Mouse (Mus musculus) kidney, adult 11 months (tissue): Measurements from ENCODE around the gene Ccdc188.
"Not testable (repeated sequence)": the region's sequence is repeated elsewhere in the genome, so short reads cannot be mapped to it uniquely, and the experiment has no call there.

Experiments used
- DNase-seq: peaks from one replicate; pipeline ENCODE4 v3.0.0; 2022

The Ccdc188 gene

DNA sequence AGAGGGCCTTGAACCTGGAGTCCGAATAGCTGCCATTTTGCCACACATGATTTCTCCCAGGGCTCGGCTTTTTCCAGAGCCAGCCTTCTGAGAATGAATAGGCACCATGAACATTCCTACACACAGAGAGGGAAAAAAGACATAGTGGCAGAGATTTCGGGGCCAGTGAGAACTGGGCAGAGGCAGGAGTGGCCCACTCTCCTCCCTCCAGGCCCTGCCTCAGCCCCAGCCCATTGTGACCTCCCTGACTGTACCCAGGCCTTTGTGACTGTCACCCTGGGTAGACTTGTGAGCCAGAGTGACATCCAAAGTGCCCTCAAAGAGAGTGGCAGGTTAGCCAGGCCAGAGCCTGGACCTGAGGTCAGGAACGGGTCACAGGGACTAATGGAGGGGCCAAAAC, at the start of gene Ccdc188:
Gene Ccdc188, plus strand, starts transcription at position 301 of the 400 bp plus-strand sequence.
- DNase-seq = no peak

DNA sequence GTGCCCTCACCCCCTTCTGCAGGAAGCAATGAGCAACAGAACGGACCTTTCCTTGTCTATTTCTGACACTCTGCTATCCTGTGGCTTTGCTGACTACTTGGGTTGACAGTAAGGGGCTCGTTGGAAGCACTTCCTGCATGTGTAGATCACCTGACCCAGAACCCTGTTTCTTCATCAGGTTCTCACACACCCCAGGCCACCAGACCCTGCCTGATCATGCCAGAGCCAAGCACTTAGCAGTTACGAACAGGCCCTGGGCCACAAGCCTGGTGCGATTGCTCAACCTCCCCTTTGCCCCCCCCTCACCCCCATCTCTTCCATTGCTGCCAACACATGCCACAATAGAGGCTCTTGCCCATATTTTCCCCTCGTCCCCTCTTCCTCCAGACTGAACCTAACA, 48.5 kb upstream of the Ccdc188 start:
- no peak for DNase-seq

DNA sequence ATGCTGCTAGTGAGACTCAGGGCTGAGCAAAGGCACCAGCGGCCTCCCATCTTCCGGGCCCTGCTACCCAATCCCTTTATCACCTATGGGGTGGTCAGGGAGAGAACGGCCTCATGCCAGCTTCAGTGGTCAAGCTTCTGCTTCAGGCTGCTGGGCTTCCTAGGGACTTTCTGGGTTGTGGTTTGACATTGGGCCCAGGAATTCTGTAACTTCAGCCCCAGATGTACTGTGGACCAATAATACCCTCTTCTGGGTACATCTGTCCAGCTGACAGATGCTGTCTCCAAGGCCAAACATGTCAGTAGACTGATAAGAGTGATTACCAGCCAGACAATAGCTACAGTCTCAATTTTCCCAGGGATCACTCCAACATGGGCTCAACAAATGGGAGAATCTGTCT, 47.9 kb upstream of the Ccdc188 start:
- no peak for DNase-seq

DNA sequence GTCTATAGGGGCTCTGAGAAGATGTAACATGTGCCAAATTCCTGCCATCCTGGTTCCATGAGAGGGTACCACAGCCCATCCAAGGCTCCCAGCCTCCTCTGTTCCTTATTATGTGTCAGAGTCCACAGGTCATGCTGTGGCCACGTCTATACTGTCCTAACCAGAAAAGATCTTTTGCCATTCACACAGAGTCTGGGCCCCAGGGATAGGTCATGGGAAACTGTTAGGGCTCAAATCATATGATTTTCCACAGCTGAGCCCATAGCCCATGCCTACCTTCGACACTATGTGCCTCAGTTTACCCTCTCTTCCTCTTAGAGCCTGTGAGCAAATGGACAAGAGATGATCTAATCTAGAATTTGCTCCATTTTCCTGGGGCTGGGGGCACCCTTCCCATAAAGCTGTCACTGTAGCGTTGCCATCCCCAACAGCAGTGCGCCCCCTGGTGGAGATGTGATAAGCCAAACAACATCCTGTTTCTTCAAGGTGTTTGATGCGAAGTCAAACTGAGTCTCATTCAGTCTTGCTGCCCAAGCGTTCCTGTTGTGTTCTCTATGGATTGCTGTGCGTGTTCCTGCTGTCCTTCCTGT, 45.3 kb upstream of the Ccdc188 start:
- peak; percentile 34 for DNase-seq

DNA sequence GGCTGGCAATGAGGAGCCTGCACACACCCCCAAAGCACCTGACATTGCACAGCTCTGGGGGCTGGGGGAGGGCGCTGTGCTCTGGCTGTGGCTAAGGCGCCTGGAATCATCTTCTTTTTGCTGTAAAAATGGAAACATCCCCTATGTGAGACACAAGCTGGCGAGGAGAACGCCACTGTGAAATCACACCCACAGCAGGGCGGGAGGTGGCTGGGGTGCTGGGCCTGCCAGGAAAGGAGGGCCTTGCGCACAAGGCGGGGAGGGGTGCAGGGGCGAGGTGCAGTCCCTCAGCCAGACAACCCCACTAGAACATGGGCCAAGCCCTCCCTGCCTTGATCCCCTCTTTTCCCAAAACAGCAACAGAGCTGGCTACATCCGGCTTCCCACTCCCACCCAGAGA, 44.4 kb upstream of the Ccdc188 start:
- no peak for DNase-seq

DNA sequence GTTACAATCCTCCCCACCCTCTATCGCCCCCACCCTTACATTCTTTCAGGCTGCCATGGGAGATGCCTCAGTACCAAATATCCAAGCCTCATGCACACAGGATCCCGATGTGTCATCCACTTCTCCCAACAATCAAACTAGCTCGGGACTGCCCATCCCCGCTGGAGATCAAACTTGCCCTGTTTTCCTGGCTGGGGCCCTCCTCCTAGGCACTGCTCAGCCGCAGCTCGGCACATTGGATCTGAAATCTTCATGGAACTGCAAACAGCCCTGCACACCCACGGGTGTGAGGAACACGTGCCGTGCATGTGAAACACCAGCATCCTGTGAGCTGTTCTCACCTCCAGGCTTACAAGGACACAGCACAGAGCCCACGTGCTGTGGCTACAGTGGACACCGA, 43.9 kb upstream of the Ccdc188 start:
- DNase-seq = no peak

DNA sequence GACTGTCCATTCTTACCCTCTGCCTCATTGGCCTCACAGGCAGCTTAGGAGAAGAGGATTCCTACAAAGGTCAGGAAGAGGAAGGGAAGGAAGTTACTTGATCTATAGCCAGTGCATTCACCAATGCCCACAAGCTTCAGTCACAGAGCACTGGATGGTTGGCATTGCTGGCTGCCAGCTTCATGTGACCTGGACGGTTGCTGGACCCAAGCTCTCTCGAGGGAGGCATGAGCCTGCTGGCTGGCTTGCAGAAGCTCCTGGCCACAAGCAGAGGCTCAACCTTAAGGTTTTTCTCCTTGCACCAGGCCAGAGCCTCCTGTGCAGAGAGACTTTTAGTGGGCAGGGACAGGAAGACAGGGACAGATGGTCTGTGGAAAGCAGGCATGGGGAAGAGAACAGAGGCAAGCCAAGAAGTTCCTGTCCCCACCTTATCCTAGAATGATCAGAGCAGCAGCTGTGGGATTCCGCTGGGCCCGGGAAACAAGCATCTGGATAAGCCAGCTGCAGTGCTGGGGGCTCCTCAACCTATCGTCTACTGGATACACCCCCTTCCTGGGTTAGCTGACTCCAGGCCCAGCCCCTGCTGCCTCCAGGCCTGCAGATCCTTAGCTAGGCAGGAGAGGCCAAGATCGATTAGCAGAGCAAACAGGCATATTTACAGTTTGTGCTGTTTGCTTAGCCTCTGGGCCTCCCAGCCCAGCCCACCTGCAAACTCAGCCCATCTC, 41.7 kb upstream of the Ccdc188 start:
- no peak for DNase-seq

DNA sequence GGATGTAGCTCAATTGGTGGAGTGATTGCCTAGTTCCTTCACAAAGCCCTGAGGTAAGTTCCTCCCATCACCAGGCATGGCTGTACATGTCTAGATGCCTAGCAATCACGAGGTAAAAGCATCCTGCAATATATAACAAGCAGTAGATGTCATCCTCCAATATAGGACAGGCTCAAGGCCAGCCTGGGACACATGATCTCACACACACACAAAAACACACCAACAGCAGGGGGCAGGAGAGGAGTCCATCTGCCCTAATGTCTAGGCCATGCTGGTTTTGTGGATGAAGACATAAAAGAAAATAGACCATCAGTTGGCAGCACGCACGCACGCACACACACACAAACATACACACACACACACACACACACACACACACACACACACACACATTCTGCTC, 40.9 kb upstream of the Ccdc188 start:
- no peak for DNase-seq

DNA sequence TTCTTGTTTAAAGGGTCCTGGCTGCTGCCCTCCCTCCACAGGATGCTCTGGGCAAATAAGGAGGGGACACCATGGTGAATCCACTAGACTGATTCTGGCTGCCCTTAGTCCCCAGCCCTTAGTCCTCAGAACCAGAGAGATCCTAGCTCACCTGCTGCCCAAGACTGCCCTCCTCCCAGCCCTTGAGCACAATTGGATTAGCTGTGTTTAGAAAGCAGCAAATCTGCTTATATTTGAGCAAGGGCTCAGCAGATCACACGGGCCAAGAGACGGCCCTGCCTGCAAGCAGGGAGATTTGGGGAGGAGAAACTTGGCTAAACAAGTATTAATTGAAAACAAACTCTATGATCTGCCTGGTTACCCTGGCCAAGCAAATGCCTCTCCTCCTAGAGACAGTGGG, 38.1 kb upstream of the Ccdc188 start:
- DNase-seq = no peak

DNA sequence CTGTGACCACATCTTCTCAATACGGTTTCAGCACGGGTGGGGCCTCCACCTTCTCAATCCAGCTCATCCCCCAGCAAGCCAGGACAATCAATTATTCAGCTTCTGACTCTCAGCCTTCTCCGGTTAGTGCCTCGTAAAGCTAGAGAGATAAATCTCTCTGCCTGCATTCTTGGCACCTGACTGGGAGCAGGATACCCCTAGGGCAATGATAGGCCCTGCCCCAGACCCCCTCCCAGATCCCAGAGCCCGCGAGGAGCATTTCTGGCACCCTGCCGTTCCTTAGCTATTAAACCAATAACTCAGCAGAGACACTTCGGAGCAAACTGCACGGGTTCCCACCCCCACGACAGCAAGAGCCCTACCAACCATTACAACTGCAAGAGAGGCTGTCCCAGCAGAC, 36.3 kb upstream of the Ccdc188 start:
- DNase-seq = no peak

DNA sequence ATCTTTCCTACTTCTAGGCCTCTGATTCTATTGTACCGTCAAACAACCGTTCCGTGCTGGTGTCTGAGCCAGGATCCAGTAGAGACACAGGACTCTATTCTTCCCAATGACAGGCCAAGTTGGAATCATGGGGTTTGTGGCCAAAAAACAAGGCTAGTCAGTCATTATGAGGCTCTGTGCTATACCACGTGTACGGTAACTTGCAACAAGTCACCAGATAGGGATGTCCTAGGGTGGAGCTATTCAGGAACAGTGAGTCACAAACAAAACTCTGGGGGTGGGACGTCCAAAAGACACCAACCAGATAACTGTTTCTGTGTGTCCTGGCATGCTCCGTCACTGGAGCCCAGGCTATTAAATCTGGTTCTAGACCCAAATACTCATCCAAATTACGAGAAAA, 34.9 kb upstream of the Ccdc188 start:
- DNase-seq = no peak

DNA sequence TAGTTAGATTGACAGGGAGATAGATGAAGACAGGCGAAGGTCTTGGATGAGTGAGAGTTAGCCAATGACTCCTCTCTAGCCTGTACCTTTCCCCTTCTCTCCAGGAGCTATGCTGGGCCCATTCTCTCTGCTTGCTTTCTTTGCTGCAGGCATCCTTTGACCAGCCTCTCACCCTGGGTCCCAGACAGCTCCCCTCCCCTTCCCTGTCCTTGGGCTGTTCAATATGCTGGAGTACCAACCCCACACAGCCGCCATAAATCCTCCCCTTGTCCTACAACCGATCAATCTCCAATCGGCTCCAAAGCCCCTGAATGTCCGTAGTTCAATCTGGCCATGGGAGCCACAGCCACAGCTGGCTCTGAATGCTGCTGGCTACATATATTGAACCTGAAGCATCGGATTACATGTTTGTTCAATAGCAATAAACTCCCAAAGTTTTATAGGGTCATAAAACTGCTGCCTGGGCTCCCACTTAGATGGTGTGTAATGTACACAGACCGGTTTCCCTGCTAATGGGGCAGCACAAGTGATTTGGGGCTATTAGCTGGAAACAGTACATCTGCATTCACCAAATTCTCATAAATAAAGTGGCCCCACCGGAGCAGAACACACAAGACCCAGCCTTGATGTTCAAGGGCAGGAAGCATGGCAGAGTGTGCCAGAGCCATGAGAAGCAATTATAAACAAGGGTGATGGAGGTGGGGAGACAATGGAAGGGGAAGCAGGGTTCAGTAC, 31.8 kb upstream of the Ccdc188 start:
- DNase-seq = no peak

DNA sequence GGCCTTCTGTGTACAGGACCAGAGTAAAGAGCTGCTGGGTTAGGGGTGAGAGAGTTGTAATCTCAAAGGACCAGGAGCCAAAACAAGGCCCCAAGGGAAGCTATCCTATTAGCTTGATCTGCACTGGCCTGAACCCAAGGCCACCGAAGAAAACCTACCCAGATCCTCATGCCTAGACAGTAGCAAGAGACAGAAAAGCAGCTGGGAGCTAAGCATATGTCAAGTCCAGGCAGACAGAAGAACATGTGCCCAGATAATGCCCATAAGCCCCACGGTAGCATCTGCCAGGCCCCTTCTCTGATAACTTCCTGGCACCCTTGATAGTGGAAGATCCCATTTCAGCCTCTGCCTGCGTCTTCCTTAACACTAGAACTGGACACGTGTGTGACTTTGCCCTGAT, 30.9 kb upstream of the Ccdc188 start:
- DNase-seq = no peak

DNA sequence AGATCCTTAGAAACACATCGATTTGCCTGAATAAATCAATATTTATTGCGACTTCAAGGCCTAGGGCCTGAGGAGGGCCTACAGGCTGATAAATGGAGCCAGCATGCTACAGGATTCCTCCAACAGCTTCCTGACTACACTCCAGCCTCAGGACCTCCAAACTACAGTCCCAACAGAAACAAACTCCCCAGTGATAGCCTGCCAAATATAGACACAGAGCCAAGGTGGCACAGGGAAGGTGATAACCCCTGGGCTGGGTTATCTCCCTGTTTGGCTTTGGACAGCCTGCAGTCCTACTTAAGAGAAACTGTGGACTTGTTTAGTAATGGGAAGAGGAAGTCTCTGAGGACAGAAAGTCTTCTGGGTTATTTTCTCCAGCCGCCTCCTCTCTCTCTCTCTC, 30.5 kb upstream of the Ccdc188 start:
- DNase-seq = no peak

DNA sequence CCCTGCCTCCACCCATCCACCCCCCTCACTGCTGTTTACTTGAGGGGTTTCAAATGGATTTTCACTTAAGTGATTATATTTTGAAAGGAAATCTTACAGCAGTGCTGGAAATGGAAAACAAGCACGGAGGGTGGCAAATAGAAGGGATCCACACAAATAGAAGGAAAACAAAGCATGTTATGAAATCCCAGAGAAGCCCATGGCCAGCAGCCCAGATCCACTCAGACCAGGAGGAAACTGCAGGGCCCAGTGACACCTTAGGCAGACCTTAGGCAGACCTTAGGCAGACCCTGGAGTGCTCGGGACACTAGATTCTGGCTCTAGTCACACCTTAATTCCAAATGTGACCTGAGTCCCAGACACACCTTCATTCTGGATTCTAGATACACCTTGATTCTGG, 26.7 kb upstream of the Ccdc188 start:
- no peak for DNase-seq

DNA sequence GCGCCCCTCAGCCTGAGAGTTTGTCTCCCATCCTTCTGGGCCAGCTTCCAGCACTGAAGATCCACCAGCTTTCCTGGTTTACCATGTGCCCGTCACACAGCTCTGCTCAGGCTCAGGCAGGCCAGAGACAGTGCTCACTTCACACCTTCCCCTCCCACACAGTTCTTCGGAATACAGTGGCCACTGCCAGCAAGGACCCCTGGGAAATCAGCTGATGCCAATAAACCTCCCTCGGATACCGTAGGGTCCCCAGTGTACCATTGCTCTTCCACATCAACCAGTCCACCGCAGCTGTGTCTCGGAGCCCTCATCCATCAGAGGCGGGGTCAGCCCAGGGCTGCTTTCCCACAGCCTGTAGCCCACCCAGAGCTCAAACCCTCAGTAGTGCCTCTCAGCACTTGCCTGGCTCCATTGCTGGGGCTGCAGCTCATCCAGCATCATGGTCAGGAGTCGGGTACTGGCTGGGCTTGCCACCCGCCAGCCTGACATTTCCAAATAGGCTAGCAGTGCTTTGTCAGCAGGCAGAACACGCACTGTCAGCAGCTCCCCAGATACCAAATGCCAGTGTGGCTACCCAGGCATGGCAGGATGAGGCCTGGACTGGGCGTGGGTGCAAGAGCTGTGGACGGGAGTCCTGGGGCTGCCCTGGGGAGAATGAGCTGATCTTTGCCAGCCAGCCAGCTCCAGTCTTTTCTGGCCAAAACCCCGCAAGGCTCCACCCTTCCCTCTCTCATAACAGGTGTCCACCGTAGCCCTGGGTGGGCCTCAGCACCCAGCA, 23.3 kb upstream of the Ccdc188 start:
- DNase-seq = peak; percentile 73

DNA sequence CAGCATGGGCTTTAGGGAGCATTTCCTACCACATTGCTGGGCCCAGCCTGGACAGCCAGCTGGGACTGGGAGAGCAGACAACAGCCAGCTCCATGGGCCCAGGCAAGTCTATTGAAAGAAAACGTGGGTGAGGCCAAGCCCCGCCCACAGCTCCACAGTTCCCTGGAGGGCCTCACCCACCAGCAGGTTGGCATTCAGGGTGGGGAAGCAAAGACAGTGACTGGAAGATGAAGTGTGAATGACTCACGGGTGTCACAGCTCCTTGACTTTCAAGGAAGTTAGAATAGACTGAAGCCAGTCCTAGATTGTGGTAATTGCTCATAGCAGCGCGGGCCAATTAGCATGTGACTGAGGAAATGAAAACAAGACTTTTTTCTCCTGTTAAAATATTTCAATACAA, 22.6 kb upstream of the Ccdc188 start:
- DNase-seq = no peak

DNA sequence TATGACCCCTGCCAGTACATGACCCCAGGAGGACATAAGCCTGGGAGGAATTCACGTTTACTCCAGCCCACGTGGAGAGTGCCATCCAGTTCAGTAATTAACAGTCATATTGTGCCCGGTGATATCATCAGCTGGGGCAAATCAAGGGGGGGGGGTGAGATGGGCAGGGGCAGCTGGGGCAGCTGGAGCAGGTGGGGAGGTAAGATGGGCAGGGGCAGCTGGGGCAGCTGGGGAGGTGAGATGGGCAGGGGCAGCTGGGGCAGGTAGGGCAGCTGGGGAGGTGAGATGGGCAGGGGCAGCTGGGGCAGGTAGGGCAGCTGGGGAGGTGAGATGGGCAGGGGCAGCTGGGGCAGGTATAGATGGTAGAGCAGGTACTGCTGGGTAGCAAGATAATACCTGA, 22.1 kb upstream of the Ccdc188 start:
- DNase-seq = not testable (repeated sequence)

DNA sequence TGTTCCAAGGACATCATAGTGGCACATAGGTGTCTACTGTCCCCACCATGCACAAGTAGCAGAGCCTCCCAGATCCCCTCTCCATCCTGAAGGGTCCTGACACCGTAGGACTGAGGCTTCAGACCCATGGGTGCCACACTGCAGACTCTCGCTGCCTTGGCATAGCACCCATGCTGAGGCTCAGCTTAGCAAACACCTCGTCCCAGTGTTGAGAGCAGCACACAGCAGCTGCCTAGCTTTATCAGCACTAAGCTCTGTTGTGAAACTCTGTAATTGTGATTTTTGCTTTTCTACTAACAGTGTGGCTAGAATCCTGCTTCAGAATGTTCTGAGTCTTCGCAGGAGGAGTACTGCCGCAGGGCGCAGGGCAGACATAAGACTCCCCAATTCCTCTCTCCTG, 19.8 kb upstream of the Ccdc188 start:
- DNase-seq = no peak

DNA sequence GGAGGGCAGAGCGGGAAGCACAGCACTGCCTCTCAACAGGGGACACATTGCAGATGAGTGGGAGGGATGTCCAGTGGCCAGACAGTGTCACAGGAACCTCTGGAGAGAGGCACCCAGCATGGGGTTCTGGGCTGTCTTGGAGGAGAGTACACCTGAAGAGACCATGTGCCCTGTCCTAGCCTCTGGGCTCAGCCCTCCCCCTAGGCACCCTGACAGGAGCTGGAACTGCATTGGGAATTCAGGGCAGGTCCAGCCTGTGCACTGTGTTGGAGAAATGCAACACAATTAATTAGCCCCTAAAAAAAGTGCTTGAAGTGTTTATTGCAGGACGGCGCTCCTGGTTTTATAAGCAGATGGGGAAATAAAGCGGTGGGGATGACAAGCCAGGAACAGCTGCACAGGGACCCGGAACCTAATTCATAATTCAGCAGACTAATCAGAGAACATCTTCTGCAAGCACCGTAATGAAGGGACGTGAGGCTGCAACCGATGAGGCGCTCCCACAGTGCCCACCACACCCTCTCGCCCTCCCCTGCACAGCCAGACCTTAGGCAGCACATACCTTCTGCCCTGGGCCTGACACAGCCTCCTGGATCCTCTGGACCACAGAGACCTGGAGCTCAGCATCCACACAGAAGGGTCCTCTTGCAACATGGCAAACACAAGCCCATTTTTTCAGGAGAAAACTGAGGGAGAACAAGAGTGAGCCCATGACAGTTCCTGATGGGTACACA, 19.1 kb upstream of the Ccdc188 start:
- DNase-seq = no peak

DNA sequence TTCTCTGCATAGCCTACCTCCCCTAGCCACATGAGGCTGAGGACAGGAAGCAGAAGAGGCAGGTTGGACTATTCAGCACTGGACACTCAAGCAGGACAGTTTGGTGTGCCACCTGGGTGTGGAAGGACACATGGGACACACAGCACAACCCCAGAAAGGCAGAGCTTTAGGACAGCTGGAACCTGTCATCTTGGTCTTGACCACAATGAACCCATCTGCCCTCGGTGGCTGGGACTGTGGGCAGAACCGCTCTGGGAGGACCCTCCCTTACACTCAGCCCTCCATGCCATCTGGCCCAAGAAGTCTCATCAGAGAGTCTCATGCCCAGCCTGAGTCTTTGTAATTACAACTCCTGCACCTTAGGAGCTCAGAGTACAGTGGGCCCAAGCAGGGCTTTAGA, 17.6 kb upstream of the Ccdc188 start:
- DNase-seq = no peak

DNA sequence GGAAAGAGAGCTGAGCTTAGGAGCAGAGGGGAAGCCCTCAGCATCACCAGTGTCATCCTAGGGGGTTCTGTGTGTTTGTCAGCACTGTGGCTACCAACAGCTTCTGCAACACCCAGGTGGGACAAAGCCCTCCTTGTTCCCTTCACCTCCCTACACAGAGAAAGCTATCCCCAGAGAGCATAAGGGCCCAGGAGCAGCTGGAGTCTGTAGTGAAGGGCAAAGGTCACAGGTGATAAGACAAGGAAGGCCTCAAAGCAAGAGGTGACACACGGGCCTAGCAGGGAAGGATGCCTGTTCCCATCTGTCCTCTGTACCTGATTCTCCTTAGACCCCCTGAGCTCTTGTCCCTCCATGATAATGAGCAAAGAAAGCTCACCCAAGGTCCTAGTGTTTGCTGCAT, 16.1 kb upstream of the Ccdc188 start:
- no peak for DNase-seq

DNA sequence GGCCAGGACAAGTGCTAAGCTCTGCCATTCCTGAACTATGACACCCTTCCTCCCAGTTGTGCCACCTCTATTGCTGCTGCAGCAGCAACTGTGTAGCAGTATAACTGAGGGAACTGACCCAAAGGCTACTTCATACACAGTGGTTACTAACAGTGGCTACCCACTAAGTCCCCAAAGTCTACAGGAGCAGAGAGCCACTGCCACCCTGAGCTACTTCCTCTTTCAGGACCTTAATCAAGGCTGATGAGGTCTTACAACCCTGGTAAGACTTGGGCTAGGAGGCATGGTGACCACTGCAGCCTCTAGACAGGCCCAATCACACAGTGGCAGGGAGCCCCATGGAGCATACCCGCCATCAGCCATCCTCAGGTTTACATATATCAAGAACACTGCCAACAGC, 15.6 kb upstream of the Ccdc188 start:
- DNase-seq = no peak
